Mouse (Mus musculus) testis, adult 2 months (tissue): ENCODE data around the gene Acot11.

ENCODE experiments used
- CTCF ChIP-seq: fragments of 200-500 bp; IDR thresholded peaks from 2 replicates; pipeline ENCODE4 v1.5.1; 2012; ENCODE audit warnings: low read depth, mild to moderate bottlenecking, inconsistent platforms, low read length, moderate library complexity; ENCODE audit not compliant: control insufficient read depth, insufficient read depth, insufficient replicate concordance
- POLR2A ChIP-seq: fragments of 200-500 bp; IDR thresholded peaks from 2 replicates; pipeline ENCODE4 v1.6.1; 2012; ENCODE audit warnings: low read depth, mild to moderate bottlenecking, inconsistent platforms, low read length, moderate library complexity; ENCODE audit not compliant: control insufficient read depth

DNA sequence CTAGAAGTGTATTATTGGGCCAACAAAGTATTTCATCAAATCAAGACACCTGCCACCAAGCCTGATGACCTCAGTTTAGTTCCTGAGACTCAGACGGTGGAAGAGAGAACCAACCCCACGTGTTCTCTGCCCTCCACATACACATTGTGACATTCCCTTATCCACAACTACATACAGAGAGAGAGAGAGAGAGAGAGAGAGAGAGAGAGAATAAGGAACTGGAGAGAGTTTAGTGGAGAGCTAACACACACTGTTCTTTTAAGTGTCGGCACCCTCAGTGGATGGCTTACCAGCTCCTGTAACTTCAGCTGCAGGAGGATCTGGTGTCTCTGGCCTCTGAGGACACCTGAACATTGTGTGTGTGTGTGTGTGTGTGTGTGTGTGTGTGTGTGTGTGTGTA, 2.5 kb upstream of the Acot11 start:
- TF ChIP-seq POLR2A (no peak), CTCF (no peak)
